11 mouse cellular contexts compared by ENCODE assay signal in genomic region chr4:41495850-41496249, GRCm38 (mm10). TPM values are rescaled to one million over a fixed set of nuclear protein-coding genes. Genes with fewer than 3 reads are reported as not detected.
DNase-seq lines count a peak whose midpoint lies in the region; ATAC-seq and TF ChIP-seq lines count a peak whose summit lies in the region.
"Had no signal": no experiment of that assay in that cellular context is flagged by ENCODE, and none has a peak within 500 bp of the region (broad histone marks: within the 10 kb centered on the region; RNA-seq: fewer than 3 reads in every experiment).

No protein-coding gene starts in this region.

- no peak overlapping the region for H3K4me2 ChIP-seq in forebrain, embryonic 16.5 days (ENCODE audit: low read length)
- H3K4me2 ChIP-seq: embryonic facial prominence, embryonic 13.5 days; lung, embryonic 14.5 days had no signal

- peak; percentile 65 to 81 for DNase-seq in frontal cortex, postnatal 10 days (ENCODE audit: low spot score in 2 of 2)
- DNase-seq in frontal cortex, adult 2 months (ENCODE audit: extremely low spot score in 1 of 2, low spot score in 1 of 2), result no peak
- peak; percentile 47 to 63 for DNase-seq in layer of hippocampus, adult 2 months (ENCODE audit: low spot score in 2 of 2)
- DNase-seq in layer of hippocampus, postnatal 36 days, result no peak
- peak; percentile 36 for DNase-seq in lung, postnatal 25 days (ENCODE audit: low spot score)
- no peak for DNase-seq in urinary bladder, adult 2 months (ENCODE audit: low spot score)
- no peak for DNase-seq in gastrocnemius, postnatal 36 days
- DNase-seq: lung, embryonic 14.5 days; spleen, adult 18-20 months had no signal

- no peak for TF ChIP-seq CTCF in layer of hippocampus, adult 2 months (conservative IDR thresholded peaks at IDR 0.05)

- peak overlapping the region; percentile 80 for H3K27ac ChIP-seq in layer of hippocampus, adult 2 months
- H3K27ac ChIP-seq in forebrain, embryonic 16.5 days (ENCODE audit: low read length), result no peak overlapping the region
- H3K27ac ChIP-seq: embryonic facial prominence, embryonic 13.5 days had no signal

- WGBS in forebrain, embryonic 16.5 days, result 30% methylated on average over 11 of the region's 11 CpGs

- H3K9ac ChIP-seq in forebrain, embryonic 16.5 days (replicated peaks; ENCODE audit: low read depth, low read length), result no peak overlapping the region
- H3K9ac ChIP-seq: embryonic facial prominence, embryonic 13.5 days; lung, embryonic 14.5 days had no signal

- H3K4me1 ChIP-seq in forebrain, embryonic 16.5 days (replicated peaks; ENCODE audit: control insufficient read depth, insufficient read depth, low read length), result peaks cover 30% of the 10 kb centered on the region

- no peak overlapping the region for H3K4me3 ChIP-seq in layer of hippocampus, adult 2 months
- no peak overlapping the region for H3K4me3 ChIP-seq in forebrain, embryonic 16.5 days (replicated peaks; ENCODE audit: low read length)
- H3K4me3 ChIP-seq: embryonic facial prominence, embryonic 13.5 days had no signal

- H3K36me3 ChIP-seq in forebrain, embryonic 16.5 days (ENCODE audit: control insufficient read depth, insufficient read depth), result no peaks in the 10 kb centered on the region

- no peaks in the 10 kb centered on the region for H3K9me3 ChIP-seq in forebrain, embryonic 16.5 days (ENCODE audit: control insufficient read depth, low read length)
- H3K9me3 ChIP-seq: embryonic facial prominence, embryonic 13.5 days had no signal

- peaks cover 38% of the 10 kb centered on the region for H3K27me3 ChIP-seq in forebrain, embryonic 16.5 days (replicated peaks; ENCODE audit: control insufficient read depth, insufficient read depth, low read length)

- intact Hi-C loops in gastrocnemius, postnatal 36 days (cut with DNase I), result no loop called here

- peak; percentile 84 for ATAC-seq in forebrain, embryonic 16.5 days

RNA-seq across cellular contexts. Expression of gene AI464131, which starts 7.0 kb away (rescaled TPM):
- polyA plus RNA-seq in frontal cortex, adult 2 months (2012; rRNA removed), result 22.6 and 23.6 TPM in 2 replicates
- total RNA-seq in layer of hippocampus, adult 2 months (2021), result 10 to 100 TPM; 31.4 to 31.8 TPM
- 10 to 100 TPM; 29.9 to 32.4 TPM for total RNA-seq in layer of hippocampus, postnatal 36 days (2021)
- polyA plus RNA-seq in forebrain, embryonic 16.5 days (2015; fragmentation: Nextera tagmentation; extraction: Ambion mirVana), result 2.8 and 3.4 TPM in 2 replicates
- 8.0 and 11.4 TPM in 2 replicates for polyA plus RNA-seq in urinary bladder, adult 2 months (2012; rRNA removed)
- 10 to 100 TPM; 66.0 to 66.5 TPM for total RNA-seq in gastrocnemius, postnatal 36 days (2021)

RNA-seq across cellular contexts. Expression of gene 1110017D15Rik, which starts 21.3 kb away (rescaled TPM):
- 10.1 and 10.6 TPM in 2 replicates for polyA plus RNA-seq in frontal cortex, adult 2 months (2012; rRNA removed)
- total RNA-seq in layer of hippocampus, adult 2 months (2021), result 1 to 10 TPM; 4.5 to 6.1 TPM
- total RNA-seq in layer of hippocampus, postnatal 36 days (2021), result 1 to 10 TPM; 3.1 to 6.5 TPM
- 8.8 and 11.1 TPM in 2 replicates for polyA plus RNA-seq in forebrain, embryonic 16.5 days (2015; fragmentation: Nextera tagmentation; extraction: Ambion mirVana)
- 0.10 and 0.22 TPM in 2 replicates for polyA plus RNA-seq in urinary bladder, adult 2 months (2012; rRNA removed)
- under 1 TPM in 1 of 2 experiments, not detected in 1; 0.37 TPM for total RNA-seq in gastrocnemius, postnatal 36 days (2021)

RNA-seq across cellular contexts. Expression of gene Nudt2, which starts 30.9 kb away (rescaled TPM):
- polyA plus RNA-seq in frontal cortex, adult 2 months (2012; rRNA removed), result 39.5 and 42.0 TPM in 2 replicates
- 10 to 100 TPM; 29.3 to 30.4 TPM for total RNA-seq in layer of hippocampus, adult 2 months (2021)
- total RNA-seq in layer of hippocampus, postnatal 36 days (2021), result 10 to 100 TPM; 25.6 to 27.9 TPM
- 68.2 and 71.7 TPM in 2 replicates for polyA plus RNA-seq in forebrain, embryonic 16.5 days (2015; fragmentation: Nextera tagmentation; extraction: Ambion mirVana)
- 29.5 and 34.6 TPM in 2 replicates for polyA plus RNA-seq in urinary bladder, adult 2 months (2012; rRNA removed)
- total RNA-seq in gastrocnemius, postnatal 36 days (2021), result 10 to 100 TPM; 21.9 to 22.4 TPM

RNA-seq across cellular contexts. Expression of gene Kif24, which starts 31.2 kb away (rescaled TPM):
- polyA plus RNA-seq in frontal cortex, adult 2 months (2012; rRNA removed), result 0.71 and 0.90 TPM in 2 replicates
- total RNA-seq in layer of hippocampus, adult 2 months (2021), result 1 to 10 TPM; 1.2 to 1.3 TPM
- 1 to 10 TPM in 1 of 2 experiments, under 1 TPM in 1; 0.62 to 1.4 TPM for total RNA-seq in layer of hippocampus, postnatal 36 days (2021)
- polyA plus RNA-seq in forebrain, embryonic 16.5 days (2015; fragmentation: Nextera tagmentation; extraction: Ambion mirVana), result 3.7 and 4.9 TPM in 2 replicates
- 0.53 and 0.61 TPM in 2 replicates for polyA plus RNA-seq in urinary bladder, adult 2 months (2012; rRNA removed)
- total RNA-seq in gastrocnemius, postnatal 36 days (2021), result under 1 TPM; 0.31 to 0.35 TPM

Comparison
In these comparisons a context has a peak if more than half of its experiments do, and no peak if none do; other contexts are left out.
1. DNase-seq: peak in frontal cortex, postnatal 10 days (2 of 2), layer of hippocampus, adult 2 months (2 of 2) and lung, postnatal 25 days (single experiment); none in frontal cortex, adult 2 months (0 of 2), layer of hippocampus, postnatal 36 days (0 of 2), urinary bladder, adult 2 months (single experiment) and gastrocnemius, postnatal 36 days (0 of 2).